Mouse (Mus musculus): Measurements from ENCODE around the gene Xirp1. TPM values are rescaled to one million over a fixed set of nuclear protein-coding genes. Genes with fewer than 3 reads are reported as not detected.
A peak's percentile ranks its signal among the peaks of the same experiment; 100 is the strongest.

Gene Xirp1
- polyA plus RNA-seq, 1 experiment, result 3.5 TPM

- H3ac ChIP-seq (ENCODE audit: control insufficient read depth, insufficient read length, low read depth), result no peak overlapping the region
- no peaks in the 10 kb centered on the region for H3K27me3 ChIP-seq (ENCODE audit: control insufficient read depth, insufficient read depth, insufficient read length)
- TF ChIP-seq MYOG (IDR thresholded peaks at IDR 0.05; ENCODE audit: control insufficient read depth, extremely low read depth, insufficient read length), result no peak
- TF ChIP-seq CEBPB (IDR thresholded peaks at IDR 0.05; ENCODE audit: low read depth), result no peak
- TF ChIP-seq MAX (IDR thresholded peaks at IDR 0.05), result no peak
- no peak for TF ChIP-seq CTCF (IDR thresholded peaks at IDR 0.05; ENCODE audit: control insufficient read depth, insufficient read depth, insufficient read length)
- no peak for TF ChIP-seq FOSL1 (IDR thresholded peaks at IDR 0.05; ENCODE audit: insufficient read depth, low read length, poor library complexity, severe bottlenecking)
- no peak for TF ChIP-seq MYOD1 (IDR thresholded peaks at IDR 0.05; ENCODE audit: control insufficient read depth, insufficient read length, low read depth)
- no peak for TF ChIP-seq USF1 (IDR thresholded peaks at IDR 0.05; ENCODE audit: low read depth)
- no peaks in the 10 kb centered on the region for H3K79me3 ChIP-seq (ENCODE audit: low read depth)
- H3K36me3 ChIP-seq (ENCODE audit: control insufficient read depth, insufficient read depth), result no peaks in the 10 kb centered on the region
- H3K4me3 ChIP-seq (ENCODE audit: insufficient read depth, poor library complexity, severe bottlenecking), result no peak overlapping the region
- H3K79me2 ChIP-seq (ENCODE audit: control insufficient read depth, insufficient read depth), result no peaks in the 10 kb centered on the region
Observed at GRCm38 (mm10) chr9:120002893-120003292, 20.5 kb downstream of the Xirp1 start.

GRCm38 (mm10) chr9:120001945-120002725 is 21.3 kb downstream of the Xirp1 start:
- H3K4me3 ChIP-seq (ENCODE audit: insufficient read depth, poor library complexity, severe bottlenecking), result no peak overlapping the region
- H3K36me3 ChIP-seq (ENCODE audit: control insufficient read depth, insufficient read depth), result no peaks in the 10 kb centered on the region
- TF ChIP-seq MYOD1 (IDR thresholded peaks at IDR 0.05; ENCODE audit: control insufficient read depth, insufficient read length, low read depth) (no peak), MYOG (IDR thresholded peaks at IDR 0.05; ENCODE audit: control insufficient read depth, extremely low read depth, insufficient read length) (no peak), USF1 (IDR thresholded peaks at IDR 0.05; ENCODE audit: low read depth) (no peak), FOSL1 (IDR thresholded peaks at IDR 0.05; ENCODE audit: insufficient read depth, low read length, poor library complexity, severe bottlenecking) (no peak), CEBPB (IDR thresholded peaks at IDR 0.05; ENCODE audit: low read depth) (no peak), CTCF (IDR thresholded peaks at IDR 0.05; ENCODE audit: control insufficient read depth, insufficient read depth, insufficient read length) (no peak), MAX (IDR thresholded peaks at IDR 0.05) (no peak)
- peak overlapping the region; percentile 1 for H3ac ChIP-seq (ENCODE audit: control insufficient read depth, insufficient read length, low read depth)
- no peaks in the 10 kb centered on the region for H3K27me3 ChIP-seq (ENCODE audit: control insufficient read depth, insufficient read depth, insufficient read length)
- H3K79me3 ChIP-seq (ENCODE audit: low read depth), result no peaks in the 10 kb centered on the region
- no peaks in the 10 kb centered on the region for H3K79me2 ChIP-seq (ENCODE audit: control insufficient read depth, insufficient read depth)

GRCm38 (mm10) chr9:120000761-120001160 is 22.6 kb downstream of the Xirp1 start:
- Histone ChIP-seq H3ac (ENCODE audit: control insufficient read depth, insufficient read length, low read depth) (no peak overlapping the region), H3K27me3 (ENCODE audit: control insufficient read depth, insufficient read depth, insufficient read length) (no peaks in the 10 kb centered on the region), H3K36me3 (ENCODE audit: control insufficient read depth, insufficient read depth) (no peaks in the 10 kb centered on the region), H3K4me3 (ENCODE audit: insufficient read depth, poor library complexity, severe bottlenecking) (no peak overlapping the region), H3K79me3 (ENCODE audit: low read depth) (no peaks in the 10 kb centered on the region), H3K79me2 (ENCODE audit: control insufficient read depth, insufficient read depth) (no peaks in the 10 kb centered on the region)
- no peak for TF ChIP-seq USF1 (IDR thresholded peaks at IDR 0.05; ENCODE audit: low read depth)
- TF ChIP-seq MYOD1 (IDR thresholded peaks at IDR 0.05; ENCODE audit: control insufficient read depth, insufficient read length, low read depth), result no peak
- TF ChIP-seq FOSL1 (IDR thresholded peaks at IDR 0.05; ENCODE audit: insufficient read depth, low read length, poor library complexity, severe bottlenecking), result no peak
- TF ChIP-seq CTCF (IDR thresholded peaks at IDR 0.05; ENCODE audit: control insufficient read depth, insufficient read depth, insufficient read length), result no peak
- no peak for TF ChIP-seq MAX (IDR thresholded peaks at IDR 0.05)
- TF ChIP-seq CEBPB (IDR thresholded peaks at IDR 0.05; ENCODE audit: low read depth), result no peak
- TF ChIP-seq MYOG (IDR thresholded peaks at IDR 0.05; ENCODE audit: control insufficient read depth, extremely low read depth, insufficient read length), result no peak

- Histone ChIP-seq H3K36me3 (ENCODE audit: control insufficient read depth, insufficient read depth) (no peaks in the 10 kb centered on the region), H3ac (ENCODE audit: control insufficient read depth, insufficient read length, low read depth) (no peak overlapping the region), H3K27me3 (ENCODE audit: control insufficient read depth, insufficient read depth, insufficient read length) (no peaks in the 10 kb centered on the region), H3K79me2 (ENCODE audit: control insufficient read depth, insufficient read depth) (no peaks in the 10 kb centered on the region), H3K4me3 (ENCODE audit: insufficient read depth, poor library complexity, severe bottlenecking) (no peak overlapping the region), H3K79me3 (ENCODE audit: low read depth) (no peaks in the 10 kb centered on the region)
- TF ChIP-seq CEBPB (IDR thresholded peaks at IDR 0.05; ENCODE audit: low read depth) (no peak), CTCF (IDR thresholded peaks at IDR 0.05; ENCODE audit: control insufficient read depth, insufficient read depth, insufficient read length) (no peak), MYOG (IDR thresholded peaks at IDR 0.05; ENCODE audit: control insufficient read depth, extremely low read depth, insufficient read length) (no peak), USF1 (IDR thresholded peaks at IDR 0.05; ENCODE audit: low read depth) (no peak), MAX (IDR thresholded peaks at IDR 0.05) (no peak), MYOD1 (IDR thresholded peaks at IDR 0.05; ENCODE audit: control insufficient read depth, insufficient read length, low read depth) (no peak), FOSL1 (IDR thresholded peaks at IDR 0.05; ENCODE audit: insufficient read depth, low read length, poor library complexity, severe bottlenecking) (no peak)
Observed at GRCm38 (mm10) chr9:119999636-120000035, 23.8 kb downstream of the Xirp1 start.

GRCm38 (mm10) chr9:119998776-119999175 is 24.6 kb downstream of the Xirp1 start:
- no peak overlapping the region for H3ac ChIP-seq (ENCODE audit: control insufficient read depth, insufficient read length, low read depth)
- H3K79me2 ChIP-seq (ENCODE audit: control insufficient read depth, insufficient read depth), result no peaks in the 10 kb centered on the region
- no peaks in the 10 kb centered on the region for H3K36me3 ChIP-seq (ENCODE audit: control insufficient read depth, insufficient read depth)
- no peaks in the 10 kb centered on the region for H3K27me3 ChIP-seq (ENCODE audit: control insufficient read depth, insufficient read depth, insufficient read length)
- TF ChIP-seq CTCF (IDR thresholded peaks at IDR 0.05; ENCODE audit: control insufficient read depth, insufficient read depth, insufficient read length) (no peak), MYOD1 (IDR thresholded peaks at IDR 0.05; ENCODE audit: control insufficient read depth, insufficient read length, low read depth) (no peak), CEBPB (IDR thresholded peaks at IDR 0.05; ENCODE audit: low read depth) (no peak)
- no peak overlapping the region for H3K4me3 ChIP-seq (ENCODE audit: insufficient read depth, poor library complexity, severe bottlenecking)
- no peaks in the 10 kb centered on the region for H3K79me3 ChIP-seq (ENCODE audit: low read depth)
